18 mouse cellular contexts compared by ENCODE assay signal in the genomic region with DNA sequence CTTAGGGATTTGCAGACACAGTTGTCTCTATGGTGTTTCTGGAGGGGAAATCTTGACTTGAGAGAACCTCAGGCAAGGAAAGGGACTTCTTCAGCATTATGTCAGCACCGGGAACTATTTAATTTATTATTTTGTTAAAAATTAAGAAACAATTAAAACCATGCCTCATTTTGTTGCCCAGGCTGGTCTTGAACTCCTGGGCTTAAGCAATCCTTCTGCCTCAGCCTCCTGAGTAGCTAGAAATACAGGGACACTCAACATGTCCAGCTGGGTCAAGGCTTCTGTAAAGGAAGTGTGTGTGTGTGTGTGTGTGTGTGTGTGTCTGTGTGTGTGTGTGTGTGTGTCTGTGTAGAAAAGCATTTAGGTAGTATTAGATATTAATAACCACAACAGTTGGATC.
"Had no signal": no experiment of that assay in that cellular context is flagged by ENCODE, and none has a peak within 500 bp of the region (broad histone marks: within the 10 kb centered on the region; RNA-seq: fewer than 3 reads in every experiment).

No protein-coding gene starts in this region.

- ATAC-seq: forebrain, embryonic 13.5 days; forebrain, embryonic 14.5 days; forebrain, embryonic 15.5 days; forebrain, embryonic 16.5 days; forebrain, postnatal 0 days had no signal

- DNase-seq: cerebellum, adult 9-10 months; cerebellum, adult 9-11 months; cerebellum, postnatal 14 days; cerebellum, postnatal 36 days; embryo, embryonic 11 days; forebrain, postnatal 0 days; gastrocnemius, adult 2 months; gastrocnemius, postnatal 10 days; gastrocnemius, postnatal 14 days; gastrocnemius, postnatal 25 days; gastrocnemius, postnatal 36 days; heart, adult 11 months; heart, adult 18-20 months; heart, adult 2 months had no signal
